Mouse (Mus musculus): ENCODE data around the gene Csmd2. TPM values are rescaled to one million over a fixed set of nuclear protein-coding genes. Genes with fewer than 3 reads are reported as not detected.

Gene Csmd2
- total and polyA plus RNA-seq, 2 experiments from 2014 or later = 9.1 to 48.2 TPM

GRCm38 (mm10) chr4:128451383-128451794 lies 463.7 kb downstream of the Csmd2 start:
- no peak for ATAC-seq (ENCODE audit: low FRiP score)
- TF ChIP-seq CTCF (IDR thresholded peaks at IDR 0.05) = no peak
- H3K4me2 ChIP-seq (ENCODE audit: low read depth, low read length, poor library complexity, severe bottlenecking) = no peak overlapping the region
- H3K4me1 ChIP-seq (ENCODE audit: insufficient read depth, low read length) = no peaks in the 10 kb centered on the region
- peaks cover 25% of the 10 kb centered on the region for H3K36me3 ChIP-seq (ENCODE audit: insufficient read depth, low read length)
- 68% methylated on average over 3 of the region's 3 CpGs for whole genome bisulfite sequencing
- DNase-seq (ENCODE audit: low spot score) = peak; percentile 71
- H3K27ac ChIP-seq (ENCODE audit: low read depth, low read length) = no peak overlapping the region
- no peak overlapping the region for H3K4me3 ChIP-seq (ENCODE audit: low read depth, low read length)
- H3K27me3 ChIP-seq (ENCODE audit: insufficient read depth, low read length) = no peaks in the 10 kb centered on the region
- H3K9me3 ChIP-seq (ENCODE audit: low read length) = no peaks in the 10 kb centered on the region
- H3K9ac ChIP-seq (replicated peaks; ENCODE audit: low read length, poor library complexity, severe bottlenecking) = no peak overlapping the region

GRCm38 (mm10) chr4:128466708-128467107 lies 479.1 kb downstream of the Csmd2 start:
- no peak overlapping the region for H3K9ac ChIP-seq (replicated peaks; ENCODE audit: low read length, poor library complexity, severe bottlenecking)
- WGBS = 71% methylated on average over 5 of the region's 5 CpGs
- DNase-seq (ENCODE audit: low spot score) = no peak
- no peak overlapping the region for H3K4me3 ChIP-seq (ENCODE audit: low read depth, low read length)
- H3K9me3 ChIP-seq (ENCODE audit: low read length) = no peaks in the 10 kb centered on the region
- no peak overlapping the region for H3K4me2 ChIP-seq (ENCODE audit: low read depth, low read length, poor library complexity, severe bottlenecking)
- no peaks in the 10 kb centered on the region for H3K4me1 ChIP-seq (ENCODE audit: insufficient read depth, low read length)
- H3K36me3 ChIP-seq (ENCODE audit: insufficient read depth, low read length) = peaks cover 36% of the 10 kb centered on the region
- H3K27ac ChIP-seq (ENCODE audit: low read depth, low read length) = no peak overlapping the region
- ATAC-seq (ENCODE audit: low FRiP score) = no peak
- no peaks in the 10 kb centered on the region for H3K27me3 ChIP-seq (ENCODE audit: insufficient read depth, low read length)
- no peak for TF ChIP-seq CTCF (IDR thresholded peaks at IDR 0.05)

GRCm38 (mm10) chr4:128468040-128468439 lies 480.4 kb downstream of the Csmd2 start:
- H3K4me1 ChIP-seq (ENCODE audit: insufficient read depth, low read length) = no peaks in the 10 kb centered on the region
- 91% methylated on average over 1 of the region's 1 CpGs for WGBS
- no peaks in the 10 kb centered on the region for H3K9me3 ChIP-seq (ENCODE audit: low read length)
- H3K4me3 ChIP-seq (ENCODE audit: low read depth, low read length) = no peak overlapping the region
- no peak overlapping the region for H3K27ac ChIP-seq (ENCODE audit: low read depth, low read length)
- TF ChIP-seq CTCF (IDR thresholded peaks at IDR 0.05) = peak; percentile 41; the same call in 1 of the 2 replicates
- H3K27me3 ChIP-seq (ENCODE audit: insufficient read depth, low read length) = no peaks in the 10 kb centered on the region
- no peak overlapping the region for H3K9ac ChIP-seq (replicated peaks; ENCODE audit: low read length, poor library complexity, severe bottlenecking)
- no peak for DNase-seq (ENCODE audit: low spot score)
- peaks cover 34% of the 10 kb centered on the region for H3K36me3 ChIP-seq (ENCODE audit: insufficient read depth, low read length)
- no peak for ATAC-seq (ENCODE audit: low FRiP score)
- no peak overlapping the region for H3K4me2 ChIP-seq (ENCODE audit: low read depth, low read length, poor library complexity, severe bottlenecking)

- Histone ChIP-seq H3K9me3 (ENCODE audit: low read length) (no peaks in the 10 kb centered on the region), H3K27ac (ENCODE audit: low read depth, low read length) (no peak overlapping the region), H3K27me3 (ENCODE audit: insufficient read depth, low read length) (no peaks in the 10 kb centered on the region), H3K4me1 (ENCODE audit: insufficient read depth, low read length) (no peaks in the 10 kb centered on the region), H3K9ac (replicated peaks; ENCODE audit: low read length, poor library complexity, severe bottlenecking) (no peak overlapping the region), H3K36me3 (ENCODE audit: insufficient read depth, low read length) (peaks cover 58% of the 10 kb centered on the region), H3K4me3 (ENCODE audit: low read depth, low read length) (no peak overlapping the region), H3K4me2 (ENCODE audit: low read depth, low read length, poor library complexity, severe bottlenecking) (no peak overlapping the region)
- DNase-seq (ENCODE audit: low spot score) = no peak
- 62% methylated on average over 5 of the region's 5 CpGs for WGBS
- TF ChIP-seq CTCF (IDR thresholded peaks at IDR 0.05) = no peak
- ATAC-seq (ENCODE audit: low FRiP score) = no peak
These were observed 488.6 kb downstream of the Csmd2 start for GRCm38 (mm10) chr4:128476249-128476648.

- Histone ChIP-seq H3K27ac (ENCODE audit: low read depth, low read length) (no peak overlapping the region), H3K4me2 (ENCODE audit: low read depth, low read length, poor library complexity, severe bottlenecking) (no peak overlapping the region), H3K27me3 (ENCODE audit: insufficient read depth, low read length) (no peaks in the 10 kb centered on the region), H3K36me3 (ENCODE audit: insufficient read depth, low read length) (peaks cover 45% of the 10 kb centered on the region), H3K4me3 (ENCODE audit: low read depth, low read length) (no peak overlapping the region), H3K9me3 (ENCODE audit: low read length) (no peaks in the 10 kb centered on the region), H3K4me1 (ENCODE audit: insufficient read depth, low read length) (no peaks in the 10 kb centered on the region), H3K9ac (replicated peaks; ENCODE audit: low read length, poor library complexity, severe bottlenecking) (no peak overlapping the region)
- TF ChIP-seq CTCF (IDR thresholded peaks at IDR 0.05) = no peak
- WGBS = 84% methylated on average over 7 of the region's 7 CpGs
- ATAC-seq (ENCODE audit: low FRiP score) (no peak), DNase-seq (ENCODE audit: low spot score) (no peak)
These were observed 496.2 kb downstream of the Csmd2 start for GRCm38 (mm10) chr4:128483891-128484290.

- peak; percentile 34 for DNase-seq (ENCODE audit: low spot score)
- Histone ChIP-seq H3K9me3 (ENCODE audit: low read length) (no peaks in the 10 kb centered on the region), H3K27me3 (ENCODE audit: insufficient read depth, low read length) (no peaks in the 10 kb centered on the region), H3K36me3 (ENCODE audit: insufficient read depth, low read length) (peaks cover 39% of the 10 kb centered on the region), H3K4me3 (ENCODE audit: low read depth, low read length) (no peak overlapping the region), H3K27ac (ENCODE audit: low read depth, low read length) (no peak overlapping the region), H3K9ac (replicated peaks; ENCODE audit: low read length, poor library complexity, severe bottlenecking) (no peak overlapping the region), H3K4me2 (ENCODE audit: low read depth, low read length, poor library complexity, severe bottlenecking) (no peak overlapping the region), H3K4me1 (ENCODE audit: insufficient read depth, low read length) (no peaks in the 10 kb centered on the region)
- WGBS = 80% methylated on average over 2 of the region's 2 CpGs
- no peak for ATAC-seq (ENCODE audit: low FRiP score)
- TF ChIP-seq CTCF (IDR thresholded peaks at IDR 0.05) = peak; percentile 49
These were observed 497.0 kb downstream of the Csmd2 start for GRCm38 (mm10) chr4:128484679-128485078.

Measured in midbrain, postnatal 0 days (tissue).